Mouse (Mus musculus): ENCODE results near the gene Jup.
"Not testable (repeated sequence)": the region's sequence is repeated elsewhere in the genome, so short reads cannot be mapped to it uniquely, and the experiment has no call there.

Gene Jup

GRCm38 (mm10) chr11:100389931-100390445 lies 7.6 kb downstream of the Jup start:
- DNase-seq, result peak; percentile 51 to 77

GRCm38 (mm10) chr11:100388588-100388987 lies 9.0 kb downstream of the Jup start:
- DNase-seq, result peak; percentile 84 to 88

- peak; percentile 52 to 66 for DNase-seq
Observed at GRCm38 (mm10) chr11:100387589-100388375, 9.8 kb downstream of the Jup start.

GRCm38 (mm10) chr11:100387111-100387510 lies 10.5 kb downstream of the Jup start:
- no peak for DNase-seq

- peak; percentile 62 to 79 for DNase-seq
Observed at GRCm38 (mm10) chr11:100386586-100386985, 11.0 kb downstream of the Jup start.

GRCm38 (mm10) chr11:100385016-100385415 lies 12.5 kb downstream of the Jup start:
- no peak for DNase-seq

- DNase-seq, result no peak
Observed at GRCm38 (mm10) chr11:100382682-100383081, 14.9 kb downstream of the Jup start.

- DNase-seq, result no peak
Observed at GRCm38 (mm10) chr11:100379311-100379710, 18.3 kb downstream of the Jup start.

- DNase-seq, result no peak
Observed at GRCm38 (mm10) chr11:100378446-100378845, 19.1 kb downstream of the Jup start.

GRCm38 (mm10) chr11:100377989-100378388 lies 19.6 kb downstream of the Jup start:
- no peak for DNase-seq

GRCm38 (mm10) chr11:100376746-100377389 lies 20.7 kb downstream of the Jup start:
- no peak for DNase-seq

GRCm38 (mm10) chr11:100376005-100376404 lies 21.6 kb downstream of the Jup start:
- no peak for DNase-seq

GRCm38 (mm10) chr11:100375127-100375526 lies 22.4 kb downstream of the Jup start:
- no peak for DNase-seq

GRCm38 (mm10) chr11:100371981-100372558 lies 25.5 kb downstream of the Jup start:
- DNase-seq, result no peak

- no peak for DNase-seq
Observed at GRCm38 (mm10) chr11:100369822-100370221, 27.7 kb downstream of the Jup start.

- no peak for DNase-seq
Observed at GRCm38 (mm10) chr11:100369145-100369544, 28.4 kb downstream of the Jup start.

GRCm38 (mm10) chr11:100362979-100363562 lies 34.5 kb downstream of the Jup start:
- peak; percentile 54 to 82 for DNase-seq

- peak; percentile 61 to 82 for DNase-seq
Observed at GRCm38 (mm10) chr11:100362209-100362978, 35.2 kb downstream of the Jup start.

- not testable (repeated sequence) for DNase-seq
Observed at GRCm38 (mm10) chr11:100361059-100361458, 36.5 kb downstream of the Jup start.

- DNase-seq, result no peak
Observed at GRCm38 (mm10) chr11:100360175-100360574, 37.4 kb downstream of the Jup start.

- no peak for DNase-seq
Observed at GRCm38 (mm10) chr11:100357408-100357807, 40.2 kb downstream of the Jup start.

GRCm38 (mm10) chr11:100356819-100357211 lies 40.7 kb downstream of the Jup start:
- DNase-seq, result no peak

Data from kidney, adult 8-10 months (tissue).